Mouse (Mus musculus) heart, postnatal 0 days (tissue): Measurements from ENCODE around the gene Kctd18. TPM values are rescaled to one million over a fixed set of nuclear protein-coding genes. Genes with fewer than 3 reads are reported as not detected.
A peak's percentile ranks its signal among the peaks of the same experiment; 100 is the strongest.

ENCODE experiments used
- ATAC-seq: fragments of 200-750 bp; cut with Nextera tagmentation; 2 replicates; pipeline ENCODE4 v1.8.0; 2017; ENCODE audit warnings: low read depth, moderate number of reproducible peaks, moderate library complexity; ENCODE audit not compliant: insufficient read depth
- DNase-seq: peaks from one replicate; pipeline ENCODE4 v3.0.0-alpha.2; 2016; ENCODE audit warnings: low spot score
- H3K27ac ChIP-seq: fragments of 300-500 bp; sonication (generic); 2 replicates; pipeline ENCODE4 v1.5.1; 2014; ENCODE audit warnings: low read depth, mild to moderate bottlenecking
- H3K27me3 ChIP-seq: fragments of 300-500 bp; sonication (generic); 2 replicates; pipeline ENCODE4 v1.6.1; 2014; ENCODE audit warnings: low read length, mixed read lengths; ENCODE audit not compliant: control insufficient read depth, insufficient read depth
- H3K36me3 ChIP-seq: fragments of 300-500 bp; sonication (generic); replicated peaks from 2 replicates; pipeline ENCODE4 v1.6.1; 2014; ENCODE audit warnings: low read length, mixed read lengths; ENCODE audit not compliant: control insufficient read depth, insufficient read depth
- H3K4me1 ChIP-seq: fragments of 300-500 bp; sonication (generic); 2 replicates; pipeline ENCODE4 v1.6.1; 2014; ENCODE audit warnings: antibody characterized with exemption; ENCODE audit not compliant: control insufficient read depth, insufficient read depth
- H3K4me2 ChIP-seq: fragments of 300-500 bp; sonication (generic); 2 replicates; pipeline ENCODE4 v1.6.1; 2014; ENCODE audit warnings: low read depth, mild to moderate bottlenecking, low read length, moderate library complexity
- H3K4me3 ChIP-seq: fragments of 300-500 bp; sonication (generic); 2 replicates; pipeline ENCODE4 v1.5.1; 2014; ENCODE audit warnings: low read depth, low read length
- H3K9ac ChIP-seq: fragments of 300-500 bp; sonication (generic); replicated peaks from 2 replicates; pipeline ENCODE4 v1.6.1; 2014; ENCODE audit warnings: low read depth, low read length, mixed read lengths
- H3K9me3 ChIP-seq: fragments of 300-500 bp; sonication (generic); replicated peaks from 2 replicates; pipeline ENCODE4 v1.6.1; 2016; ENCODE audit warnings: low read length; ENCODE audit not compliant: control insufficient read depth
- CTCF ChIP-seq: IDR thresholded peaks from 2 replicates; pipeline ENCODE4 v1.5.1; 2016; ENCODE audit warnings: antibody characterized with exemption, control low read depth, low read depth
- EP300 ChIP-seq: IDR thresholded peaks from 2 replicates; pipeline ENCODE4 v1.6.1; 2016; ENCODE audit warnings: antibody characterized with exemption, low read depth
- WGBS: fragments of 180-500 bp; shearing (Covaris S2); extraction: QIAGEN DNeasy Blood & Tissue Kit; methylation state at CpG from one replicate; pipeline ENCODE4 v1.1.7; 2014; 5-methylcytosine and 5-hydroxymethylcytosine counted together
- polyA plus RNA-seq: library from polyadenylated mRNA; unstranded; fragments of >200 nt; fragmentation: Nextera tagmentation; extraction: Ambion mirVana; gene quantifications from 2 replicates; pipeline ENCODE4 v1.2.1, GENCODE M21; 2015
- total RNA-seq: library from RNA; depleted of rRNA; stranded (reverse); fragments of >200 nt; gene quantifications from 2 replicates; pipeline ENCODE4 v1.2.3, GENCODE M21; 2014; ENCODE audit warnings: low replicate concordance

Gene Kctd18
- total and polyA plus RNA-seq, 2 experiments from 2014 or later: 7.8 to 13.6 TPM

GRCm38 (mm10) chr1:57976860-57977259 is 41.9 kb downstream of the Kctd18 start:
- H3K9ac ChIP-seq: no peak overlapping the region
- H3K4me2 ChIP-seq: no peak overlapping the region
- no peaks in the 10 kb centered on the region for H3K4me1 ChIP-seq
- no peak for TF ChIP-seq CTCF
- TF ChIP-seq EP300: no peak
- ATAC-seq (no peak), DNase-seq (no peak)
- 82% methylated on average over 3 of the region's 3 CpGs for WGBS
- H3K27me3 ChIP-seq: no peaks in the 10 kb centered on the region
- H3K27ac ChIP-seq: no peak overlapping the region
- no peaks in the 10 kb centered on the region for H3K36me3 ChIP-seq
- H3K9me3 ChIP-seq: no peaks in the 10 kb centered on the region
- no peak overlapping the region for H3K4me3 ChIP-seq

DNA sequence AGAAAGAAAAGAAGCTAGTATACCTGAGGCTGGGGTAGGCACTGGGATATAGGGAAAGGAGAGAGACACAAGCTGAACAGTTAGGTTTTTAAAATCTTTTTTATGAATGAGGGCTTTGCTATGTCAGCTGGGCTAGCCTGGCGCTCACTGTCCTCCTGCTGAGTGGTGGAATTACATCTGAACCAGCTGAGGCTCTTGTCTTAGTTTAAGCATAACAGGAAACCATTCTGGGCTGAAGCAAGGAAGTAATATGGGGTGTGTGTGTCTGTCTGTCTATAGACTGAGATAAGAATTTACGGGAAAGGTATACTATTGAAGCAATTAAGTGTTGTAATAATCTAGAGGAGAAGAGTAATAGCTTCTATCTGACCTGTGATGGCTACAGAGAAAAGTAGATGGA is 47.2 kb downstream of the Kctd18 start:
- DNase-seq: no peak
- no peak overlapping the region for H3K9ac ChIP-seq
- H3K27me3 ChIP-seq: no peaks in the 10 kb centered on the region
- 0 out of 2 replicates have a peak, but pooled peaks cover 6% of the 10 kb centered on the region for H3K4me1 ChIP-seq
- no peaks in the 10 kb centered on the region for H3K9me3 ChIP-seq
- no peak overlapping the region for H3K4me3 ChIP-seq
- H3K27ac ChIP-seq: no peak overlapping the region
- 60% methylated on average over 2 of the region's 2 CpGs for WGBS
- peaks cover 4% of the 10 kb centered on the region for H3K36me3 ChIP-seq
- TF ChIP-seq CTCF: no peak
- TF ChIP-seq EP300: no peak
- ATAC-seq: no peak
- H3K4me2 ChIP-seq: no peak overlapping the region

- WGBS: 1% methylated on average over 64 of the region's 65 CpGs
- H3K9me3 ChIP-seq: no peaks in the 10 kb centered on the region
- peak overlapping the region; percentile 85 for H3K27ac ChIP-seq
- H3K4me1 ChIP-seq: 0 out of 2 replicates have a peak, but pooled peaks cover 6% of the 10 kb centered on the region
- H3K4me3 ChIP-seq: peak overlapping the region; percentile 83
- no peaks in the 10 kb centered on the region for H3K27me3 ChIP-seq
- DNase-seq (peak; percentile 83), ATAC-seq (peak; percentile 97)
- peak overlapping the region; percentile 88 for H3K9ac ChIP-seq
- peaks cover 16% of the 10 kb centered on the region for H3K36me3 ChIP-seq
- peak; percentile 80 for TF ChIP-seq CTCF
- peak; percentile 75 for TF ChIP-seq EP300
- H3K4me2 ChIP-seq: peak overlapping the region; percentile 73
Measured at GRCm38 (mm10) chr1:57969327-57970271, 49.2 kb downstream of the Kctd18 start.

DNA sequence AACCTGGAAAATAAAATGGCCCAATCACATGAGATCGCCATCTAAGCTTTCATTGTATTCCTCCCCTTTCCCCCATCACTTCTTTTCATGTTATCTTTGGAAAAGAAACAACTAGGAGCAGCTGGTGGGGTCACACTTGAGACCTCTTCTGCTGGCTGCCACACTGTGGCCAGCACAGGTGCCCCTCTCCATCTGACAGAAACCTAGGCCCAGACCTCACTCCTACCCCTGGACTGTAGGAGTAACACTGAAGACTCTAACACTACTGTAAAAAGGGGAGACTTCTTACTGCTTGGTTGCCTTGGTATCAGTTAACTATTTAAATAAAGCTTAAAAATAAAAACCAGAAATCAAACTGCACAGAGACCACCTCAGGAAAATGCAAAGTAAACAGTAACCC is 63.0 kb downstream of the Kctd18 start:
- no peaks in the 10 kb centered on the region for H3K27me3 ChIP-seq
- H3K9ac ChIP-seq: no peak overlapping the region
- no peak for DNase-seq
- H3K9me3 ChIP-seq: no peaks in the 10 kb centered on the region
- H3K4me1 ChIP-seq: no peaks in the 10 kb centered on the region
- 78% methylated on average over 1 of the region's 1 CpGs for WGBS
- no peak overlapping the region for H3K4me3 ChIP-seq
- H3K36me3 ChIP-seq: peaks cover 37% of the 10 kb centered on the region
- no peak overlapping the region for H3K27ac ChIP-seq
- ATAC-seq: no peak
- TF ChIP-seq EP300 (no peak), CTCF (no peak)
- H3K4me2 ChIP-seq: no peak overlapping the region

DNA sequence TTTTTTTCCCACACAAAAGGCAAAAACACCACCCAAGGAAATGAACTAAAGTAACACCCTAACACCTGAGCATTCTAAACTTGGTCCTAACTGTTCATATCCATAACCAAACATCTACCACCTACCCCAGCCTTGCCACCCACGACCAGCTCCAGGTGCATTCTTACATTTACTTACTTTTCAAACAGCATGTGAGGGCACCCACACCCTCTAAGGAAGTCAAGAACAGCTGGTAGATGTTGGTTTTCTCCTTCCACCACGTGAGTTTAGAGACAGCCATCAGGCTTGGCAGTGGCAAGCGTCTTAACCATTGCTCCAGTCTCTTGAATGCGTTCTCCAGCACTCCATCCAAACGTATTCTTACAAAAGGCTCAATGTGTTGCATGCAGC is 64.4 kb downstream of the Kctd18 start:
- 78% methylated on average over 5 of the region's 5 CpGs for WGBS
- no peak for TF ChIP-seq EP300
- no peak for TF ChIP-seq CTCF
- H3K27me3 ChIP-seq: no peaks in the 10 kb centered on the region
- no peak overlapping the region for H3K4me3 ChIP-seq
- H3K9ac ChIP-seq: no peak overlapping the region
- H3K27ac ChIP-seq: no peak overlapping the region
- H3K4me2 ChIP-seq: no peak overlapping the region
- H3K36me3 ChIP-seq: peaks cover 30% of the 10 kb centered on the region
- no peaks in the 10 kb centered on the region for H3K9me3 ChIP-seq
- no peaks in the 10 kb centered on the region for H3K4me1 ChIP-seq
- ATAC-seq: no peak
- no peak for DNase-seq
